Mouse (Mus musculus) bone marrow, adult 2 months (tissue): ENCODE data around the gene Tpcn1.

Experiments
- CTCF ChIP-seq: fragments of 200-500 bp; IDR thresholded peaks from 2 replicates; pipeline ENCODE4 v1.5.1; 2011; ENCODE audit warnings: low read length, control low read depth; ENCODE audit not compliant: control insufficient read depth, insufficient read depth
- POLR2A ChIP-seq: fragments of 200-500 bp; IDR thresholded peaks from 2 replicates; pipeline ENCODE4 v1.6.1; 2011; ENCODE audit warnings: low read depth, mild to moderate bottlenecking, control low read depth, low read length, borderline replicate concordance; ENCODE audit not compliant: control insufficient read depth

DNA sequence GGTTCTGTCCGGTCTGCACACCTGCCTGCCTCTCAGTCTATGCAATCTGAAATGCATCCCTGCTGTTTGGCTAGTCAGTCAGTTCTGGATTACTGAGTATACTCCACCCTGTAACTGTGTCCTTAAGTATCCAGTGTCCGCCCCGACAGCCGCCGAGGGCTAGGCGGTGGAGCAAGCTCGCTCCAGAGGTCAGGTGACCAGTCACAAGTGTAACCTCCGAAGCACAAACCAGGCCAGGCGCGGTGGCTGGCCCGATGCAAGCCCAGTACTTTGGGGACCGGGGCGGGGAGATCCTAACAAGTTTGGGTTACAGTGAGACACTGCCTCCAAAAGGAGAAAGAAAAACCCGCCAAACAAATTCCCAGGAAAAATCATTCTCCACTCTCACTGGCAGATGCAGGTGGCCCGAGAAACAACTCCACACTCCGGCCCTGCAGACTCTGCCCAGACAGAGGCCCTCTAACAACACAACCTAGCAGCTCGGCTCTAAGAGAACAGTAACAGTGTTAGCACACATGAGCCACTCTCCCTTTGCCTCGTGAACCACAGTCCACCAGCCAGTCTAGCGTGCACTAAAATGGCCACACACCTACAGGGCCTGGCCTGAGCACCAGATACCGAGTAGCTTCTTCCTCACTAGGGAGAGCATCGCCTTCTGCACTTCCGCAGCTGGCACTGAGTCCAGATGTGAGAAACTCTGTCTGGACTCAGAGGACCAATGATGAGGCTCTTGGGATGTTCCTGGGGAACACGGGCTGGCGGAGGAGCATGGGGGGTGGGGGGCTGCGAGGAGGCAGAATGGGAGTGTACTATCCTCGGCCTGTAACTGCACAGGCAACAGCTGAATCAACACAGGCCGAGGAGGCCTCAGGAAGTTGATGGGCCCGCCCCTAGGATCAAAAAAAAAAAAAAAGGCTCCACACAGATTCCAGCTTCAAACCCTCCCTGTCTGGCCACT, 25.2 kb downstream of the Tpcn1 start:
- TF ChIP-seq POLR2A = no peak
- TF ChIP-seq CTCF = no peak
